Mouse (Mus musculus) MEL (cell line): Measurements from ENCODE around the gene Zkscan2. TPM values are rescaled to one million over a fixed set of nuclear protein-coding genes. Genes with fewer than 3 reads are reported as not detected.

Experiments used
- DNase-seq: peaks from one replicate; pipeline ENCODE4 v3.0.0; 2011; ENCODE audit warnings: low read depth, low spot score
- H3K27ac ChIP-seq: 2 replicates; pipeline ENCODE4 v1.5.1; 2012; ENCODE audit warnings: low read depth, mild to moderate bottlenecking, control low read depth, low read length, moderate library complexity; ENCODE audit not compliant: control insufficient read depth
- H3K27me3 ChIP-seq, 2 experiments: fragments of 150-350 bp in 1 of 2; sonication (generic) in 1 of 2; 2 replicates each; pipeline ENCODE4 v1.6.1; 2012; ENCODE audit warnings: low read length in 2 of 2, mild to moderate bottlenecking in 2 of 2, improper control_type of control experiment in 1 of 2, moderate library complexity in 1 of 2; ENCODE audit not compliant: insufficient read depth in 2 of 2, control insufficient read depth in 1 of 2
- H3K36me3 ChIP-seq, 2 experiments: 2 replicates each; pipeline ENCODE4 v1.6.1; 2012 to 2014; ENCODE audit warnings: low read length in 2 of 2, improper control_type of control experiment in 1 of 2, inconsistent platforms in 1 of 2, mild to moderate bottlenecking in 1 of 2; ENCODE audit not compliant: insufficient read depth in 2 of 2, control insufficient read depth in 1 of 2
- H3K4me1 ChIP-seq, 2 experiments: fragments of 150-350 bp in 1 of 2; sonication (generic) in 1 of 2; 2 replicates each; pipeline ENCODE4 v1.6.1; 2012; ENCODE audit warnings: low read length in 2 of 2, improper control_type of control experiment in 1 of 2, mild to moderate bottlenecking in 1 of 2; ENCODE audit not compliant: insufficient read depth in 2 of 2, control insufficient read depth in 1 of 2
- H3K4me3 ChIP-seq, 2 experiments: fragments of 150-350 bp in 1 of 2; sonication (generic) in 1 of 2; 2 replicates each; pipeline ENCODE4 v1.5.1; 2012; ENCODE audit warnings: low read depth in 2 of 2, low read length in 2 of 2, mild to moderate bottlenecking in 2 of 2, moderate library complexity in 2 of 2, control low read depth in 1 of 2, improper control_type of control experiment in 1 of 2; ENCODE audit not compliant: control insufficient read depth in 1 of 2, insufficient read depth in 1 of 2
- H3K79me2 ChIP-seq: 2 replicates; pipeline ENCODE4 v1.6.1; 2012; ENCODE audit warnings: mild to moderate bottlenecking, low read length, moderate library complexity; ENCODE audit not compliant: control insufficient read depth, poor library complexity, insufficient read depth
- H3K9ac ChIP-seq: 2 replicates; pipeline ENCODE4 v1.6.1; 2012; ENCODE audit warnings: low read depth, mild to moderate bottlenecking, control low read depth, low read length, moderate library complexity; ENCODE audit not compliant: control insufficient read depth, poor library complexity, severe bottlenecking
- H3K9me3 ChIP-seq: fragments of 150-350 bp; sonication (generic); replicated peaks from 2 replicates; pipeline ENCODE4 v1.6.1; 2012; ENCODE audit warnings: mild to moderate bottlenecking, low read length, improper control_type of control experiment, moderate library complexity; ENCODE audit not compliant: insufficient read depth
- CHD1 ChIP-seq: IDR thresholded peaks from 2 replicates; pipeline ENCODE4 v1.6.1; 2012; ENCODE audit warnings: low read depth, mild to moderate bottlenecking, inconsistent platforms, low read length, improper control_type of control experiment
- CHD2 ChIP-seq: IDR thresholded peaks from 2 replicates; pipeline ENCODE4 v1.6.1; 2011; ENCODE audit warnings: low read length, improper control_type of control experiment
- CTCF ChIP-seq, 3 experiments: IDR thresholded peaks in 2 of 3; conservative IDR thresholded peaks in 1 of 3; 2 replicates each; pipeline ENCODE4 v1.5.1; 2011 to 2012; ENCODE audit warnings: low read length in 3 of 3, low read depth in 2 of 3, mild to moderate bottlenecking in 2 of 3, improper control_type of control experiment in 1 of 3, inconsistent platforms in 1 of 3, mixed read lengths in 1 of 3, moderate library complexity in 1 of 3; ENCODE audit not compliant: control insufficient read depth in 1 of 3, insufficient read depth in 1 of 3, poor library complexity in 1 of 3, severe bottlenecking in 1 of 3
- E2F4 ChIP-seq: IDR thresholded peaks from 2 replicates; pipeline ENCODE4 v1.6.1; 2011; ENCODE audit warnings: low read depth, low read length, improper control_type of control experiment, borderline replicate concordance
- ELF1 ChIP-seq: IDR thresholded peaks from 2 replicates; pipeline ENCODE4 v1.6.1; 2014; ENCODE audit warnings: low read depth, mild to moderate bottlenecking, inconsistent platforms, low read length, improper control_type of control experiment, moderate library complexity
- EP300 ChIP-seq, 2 experiments: IDR thresholded peaks; 2 replicates each; pipeline ENCODE4 v1.6.1; 2011; ENCODE audit warnings: improper control_type of control experiment in 2 of 2, low read length in 2 of 2, low read depth in 1 of 2, mild to moderate bottlenecking in 1 of 2
- GABPA ChIP-seq: IDR thresholded peaks from 2 replicates; pipeline ENCODE4 v1.6.1; 2012; ENCODE audit warnings: low read depth, mild to moderate bottlenecking, inconsistent platforms, low read length, improper control_type of control experiment, moderate library complexity
- HCFC1 ChIP-seq: IDR thresholded peaks from 2 replicates; pipeline ENCODE4 v1.6.1; 2012; ENCODE audit warnings: low read depth, mild to moderate bottlenecking, inconsistent platforms, low read length, improper control_type of control experiment, moderate library complexity
- JUND ChIP-seq: IDR thresholded peaks from 2 replicates; pipeline ENCODE4 v1.6.1; 2011; ENCODE audit warnings: low read depth, mild to moderate bottlenecking, improper control_type of control experiment, low read length
- KAT2A ChIP-seq: conservative IDR thresholded peaks from 2 replicates; pipeline ENCODE4 v1.6.1; 2012; ENCODE audit warnings: low read depth, low read length, improper control_type of control experiment, inconsistent platforms
- MAFK ChIP-seq: IDR thresholded peaks from 2 replicates; pipeline ENCODE4 v1.6.1; 2011; ENCODE audit warnings: low read depth, mild to moderate bottlenecking, low read length, improper control_type of control experiment, borderline replicate concordance
- MAX ChIP-seq: IDR thresholded peaks from 2 replicates; pipeline ENCODE4 v1.6.1; 2011; ENCODE audit warnings: low read length, improper control_type of control experiment
- MAZ ChIP-seq: IDR thresholded peaks from 2 replicates; pipeline ENCODE4 v1.6.1; 2012; ENCODE audit warnings: low read depth, mild to moderate bottlenecking, inconsistent platforms, low read length, improper control_type of control experiment
- MEF2A ChIP-seq: IDR thresholded peaks from 2 replicates; pipeline ENCODE4 v1.6.1; 2014; ENCODE audit warnings: low read depth, mild to moderate bottlenecking, inconsistent platforms, low read length, improper control_type of control experiment; ENCODE audit not compliant: poor library complexity, insufficient replicate concordance, severe bottlenecking; ENCODE audit errors: extremely low read depth
- MXI1 ChIP-seq: IDR thresholded peaks from 2 replicates; pipeline ENCODE4 v1.6.1; 2011; ENCODE audit warnings: mild to moderate bottlenecking, low read depth, low read length, improper control_type of control experiment
- MYB ChIP-seq: IDR thresholded peaks from 2 replicates; pipeline ENCODE4 v1.6.1; 2011; ENCODE audit warnings: mild to moderate bottlenecking, low read depth, low read length, improper control_type of control experiment
- MYC ChIP-seq: IDR thresholded peaks from 2 replicates; pipeline ENCODE4 v1.6.1; 2011; ENCODE audit warnings: low read depth, mild to moderate bottlenecking, low read length, improper control_type of control experiment, moderate library complexity
- NELFE ChIP-seq: IDR thresholded peaks from 2 replicates; pipeline ENCODE4 v1.6.1; 2011; ENCODE audit warnings: low read depth, low read length, improper control_type of control experiment
- NRF1 ChIP-seq: IDR thresholded peaks from 2 replicates; pipeline ENCODE4 v1.6.1; 2014; ENCODE audit warnings: low read depth, mild to moderate bottlenecking, inconsistent platforms, low read length, improper control_type of control experiment, moderate library complexity; ENCODE audit not compliant: poor library complexity, insufficient read depth, severe bottlenecking
- POLR2AphosphoS2 ChIP-seq: IDR thresholded peaks from 2 replicates; pipeline ENCODE4 v1.6.1; 2011; ENCODE audit warnings: low read length, improper control_type of control experiment
- POLR2AphosphoS5 ChIP-seq: IDR thresholded peaks from 2 replicates; pipeline ENCODE4 v1.6.1; 2012; ENCODE audit warnings: low read depth, borderline replicate concordance, mild to moderate bottlenecking, inconsistent platforms, low read length, moderate library complexity, mixed read lengths
- RAD21 ChIP-seq: IDR thresholded peaks from 2 replicates; pipeline ENCODE4 v1.6.1; 2011; ENCODE audit warnings: mild to moderate bottlenecking, low read depth, low read length, improper control_type of control experiment
- SMC3 ChIP-seq: IDR thresholded peaks from 2 replicates; pipeline ENCODE4 v1.6.1; 2011; ENCODE audit warnings: low read depth, low read length, improper control_type of control experiment
- TBP ChIP-seq: IDR thresholded peaks from 2 replicates; pipeline ENCODE4 v1.8.0; 2011; ENCODE audit warnings: low read depth, low read length, improper control_type of control experiment
- TCF12 ChIP-seq: IDR thresholded peaks from 2 replicates; pipeline ENCODE4 v1.6.1; 2014; ENCODE audit warnings: low read depth, mild to moderate bottlenecking, inconsistent platforms, low read length, improper control_type of control experiment, moderate library complexity
- USF2 ChIP-seq, 2 experiments: IDR thresholded peaks; 2 replicates each; pipeline ENCODE4 v1.6.1; 2011 to 2012; ENCODE audit warnings: improper control_type of control experiment in 2 of 2, low read length in 2 of 2, borderline replicate concordance in 1 of 2, inconsistent platforms in 1 of 2, low read depth in 1 of 2, mild to moderate bottlenecking in 1 of 2; ENCODE audit not compliant: insufficient read depth in 1 of 2
- ZKSCAN1 ChIP-seq: IDR thresholded peaks from 2 replicates; pipeline ENCODE4 v1.6.1; 2012; ENCODE audit warnings: low read depth, mild to moderate bottlenecking, inconsistent platforms, low read length, improper control_type of control experiment, moderate library complexity
- ZMIZ1 ChIP-seq: IDR thresholded peaks from 2 replicates; pipeline ENCODE4 v1.6.1; 2012; ENCODE audit warnings: low read depth, mild to moderate bottlenecking, inconsistent platforms, low read length, improper control_type of control experiment, moderate library complexity
- polyA plus RNA-seq, 2 experiments: library from polyadenylated mRNA; stranded (reverse) in 1 of 2; unstranded in 1 of 2; fragments of >175 nt in 1 of 2; fragments of >200 nt in 1 of 2; gene quantifications; 2 replicates each; pipeline versions ENCODE4 v1.2.1 to v1.2.4; 2012; ENCODE audit warnings: low replicate concordance in 2 of 2, low read depth in 1 of 2; ENCODE audit not compliant: insufficient read length in 2 of 2, insufficient read depth in 1 of 2, missing spikeins in 1 of 2
- total RNA-seq: library from RNA; depleted of rRNA; stranded (reverse); fragments of 300-350 nt; gene quantifications from 2 replicates; pipeline ENCODE4 v1.2.3, GENCODE M21; 2012

The Zkscan2 gene
- total and polyA plus RNA-seq, 3 experiments = not detected

GRCm38 (mm10) chr7:123430411-123430705 is 69.9 kb downstream of the Zkscan2 start:
- Histone ChIP-seq H3K36me3 (no peaks in the 10 kb centered on the region), H3K4me3 (no peak overlapping the region), H3K4me1 (no peaks in the 10 kb centered on the region), H3K9ac (no peak overlapping the region), H3K27me3 (no peaks in the 10 kb centered on the region), H3K9me3 (no peaks in the 10 kb centered on the region), H3K79me2 (no peaks in the 10 kb centered on the region), H3K27ac (no peak overlapping the region)
- TF ChIP-seq NELFE (no peak), MYB (no peak), NRF1 (no peak), MAX (no peak), TCF12 (no peak), POLR2AphosphoS5 (no peak), MXI1 (no peak), MAFK (no peak), KAT2A (no peak), MAZ (no peak), CHD2 (no peak), SMC3 (no peak), EP300 (IDR thresholded peaks at IDR 0.05; ENCODE audit: low read depth in 1 of 2, low read length in 2 of 2) (no peak), E2F4 (no peak), USF2 (IDR thresholded peaks at IDR 0.05; ENCODE audit: borderline replicate concordance in 1 of 2, insufficient read depth in 1 of 2, low read depth in 1 of 2, low read length in 2 of 2) (no peak), JUND (no peak), CHD1 (no peak), CTCF (IDR thresholded peaks at IDR 0.05 in 2 of 3, conservative IDR thresholded peaks at IDR 0.05 in 1 of 3; ENCODE audit: control insufficient read depth in 1 of 3, insufficient read depth in 1 of 3, low read depth in 2 of 3, low read length in 3 of 3, poor library complexity in 1 of 3, severe bottlenecking in 1 of 3) (no peak)
- DNase-seq = no peak

- Histone ChIP-seq H3K27me3 (no peaks in the 10 kb centered on the region), H3K79me2 (no peaks in the 10 kb centered on the region), H3K4me3 (no peak overlapping the region), H3K9me3 (no peaks in the 10 kb centered on the region), H3K36me3 (no peaks in the 10 kb centered on the region), H3K9ac (no peak overlapping the region), H3K4me1 (no peaks in the 10 kb centered on the region), H3K27ac (no peak overlapping the region)
- no peak for DNase-seq
- TF ChIP-seq ZKSCAN1 = no peak
- TF ChIP-seq POLR2AphosphoS5 = no peak
- TF ChIP-seq MXI1 = no peak
- no peak for TF ChIP-seq RAD21
- no peak for TF ChIP-seq MEF2A
- TF ChIP-seq MYC = no peak
- TF ChIP-seq ZMIZ1 = no peak
- TF ChIP-seq NELFE = no peak
- TF ChIP-seq HCFC1 = no peak
- TF ChIP-seq TCF12 = no peak
- no peak for TF ChIP-seq MAX
- TF ChIP-seq TBP = no peak
- no peak for TF ChIP-seq NRF1
- TF ChIP-seq GABPA = no peak
- no peak for TF ChIP-seq ELF1
- TF ChIP-seq JUND = no peak
- no peak for TF ChIP-seq POLR2AphosphoS2
Observed at GRCm38 (mm10) chr7:123429624-123430410, 70.4 kb downstream of the Zkscan2 start.
